Mouse (Mus musculus) hindbrain, embryonic 16.5 days (tissue): ENCODE measurements at regions not wholly inside any gene's neighbourhood (a gene's known extent, or its start where the extent isn't known, plus 50 kb on each side); places are given as distances from the start of the nearest gene placed in this dataset.

ENCODE experiments used
- ATAC-seq: fragments of 200-750 bp; cut with Nextera tagmentation; 2 replicates; pipeline ENCODE4 v1.8.0; 2017; ENCODE audit warnings: moderate TSS enrichment, moderate library complexity
- H3K27ac ChIP-seq: fragments of 300-500 bp; sonication (generic); 2 replicates; pipeline ENCODE4 v1.5.1; 2014; ENCODE audit warnings: low read depth, mild to moderate bottlenecking, control low read depth, low read length, moderate library complexity
- H3K27me3 ChIP-seq: fragments of 300-500 bp; sonication (generic); replicated peaks from 2 replicates; pipeline ENCODE4 v1.6.1; 2014; ENCODE audit warnings: low read length; ENCODE audit not compliant: control insufficient read depth, insufficient read depth
- H3K36me3 ChIP-seq: fragments of 300-500 bp; sonication (generic); 2 replicates; pipeline ENCODE4 v1.6.1; 2014; ENCODE audit warnings: mild to moderate bottlenecking, low read length, moderate library complexity, mixed read lengths; ENCODE audit not compliant: control insufficient read depth, insufficient read depth
- H3K4me1 ChIP-seq: fragments of 300-500 bp; sonication (generic); 2 replicates; pipeline ENCODE4 v1.6.1; 2014; ENCODE audit warnings: low read depth, low read length; ENCODE audit not compliant: control insufficient read depth, insufficient read depth
- H3K4me2 ChIP-seq: fragments of 300-500 bp; sonication (generic); 2 replicates; pipeline ENCODE4 v1.6.1; 2014; ENCODE audit warnings: mild to moderate bottlenecking, low read length, control low read depth, moderate library complexity
- H3K4me3 ChIP-seq: fragments of 300-500 bp; sonication (generic); 2 replicates; pipeline ENCODE4 v1.5.1; 2014; ENCODE audit warnings: mild to moderate bottlenecking, low read length, control low read depth, moderate library complexity
- H3K9ac ChIP-seq: fragments of 300-500 bp; sonication (generic); 2 replicates; pipeline ENCODE4 v1.6.1; 2014; ENCODE audit warnings: low read depth, mild to moderate bottlenecking, control low read depth, low read length, moderate library complexity
- H3K9me3 ChIP-seq: fragments of 300-500 bp; sonication (generic); 2 replicates; pipeline ENCODE4 v1.6.1; 2014; ENCODE audit warnings: mild to moderate bottlenecking, low read length, moderate library complexity; ENCODE audit not compliant: control insufficient read depth
- WGBS: fragments of 180-500 bp; shearing (Covaris S2); extraction: QIAGEN DNeasy Blood & Tissue Kit; methylation state at CpG from one replicate; pipeline ENCODE4 v1.1.7; 2014; 5-methylcytosine and 5-hydroxymethylcytosine counted together

DNA sequence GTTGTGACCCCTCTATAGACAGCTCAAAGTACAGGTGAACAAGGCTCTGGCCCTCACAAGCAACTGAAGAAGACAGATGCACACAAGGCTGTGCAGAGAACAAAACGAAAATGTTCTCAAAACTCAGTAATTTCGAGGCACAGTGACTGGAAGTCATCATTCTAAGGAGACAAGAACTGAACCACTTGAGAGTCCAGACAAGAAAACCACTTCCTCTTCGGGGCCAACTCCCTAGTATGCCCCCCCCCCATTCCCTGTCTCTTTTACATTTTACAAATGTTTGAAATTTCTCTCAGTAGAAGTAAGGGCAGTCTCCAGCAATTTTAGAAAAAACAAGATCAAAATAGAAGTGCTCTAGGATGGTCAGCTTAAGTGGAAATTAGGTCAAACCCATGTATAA is 184.0 kb downstream of the Sptssa start:
- Histone ChIP-seq H3K27me3 (no peaks in the 10 kb centered on the region), H3K4me2 (no peak overlapping the region), H3K36me3 (no peaks in the 10 kb centered on the region), H3K9me3 (no peaks in the 10 kb centered on the region), H3K4me1 (no peaks in the 10 kb centered on the region), H3K9ac (no peak overlapping the region), H3K27ac (no peak overlapping the region), H3K4me3 (no peak overlapping the region)
- 90% methylated on average over 3 of the region's 3 CpGs for WGBS
- ATAC-seq = no peak

- Histone ChIP-seq H3K27ac (no peak overlapping the region), H3K4me2 (no peak overlapping the region), H3K9me3 (no peaks in the 10 kb centered on the region), H3K27me3 (no peaks in the 10 kb centered on the region), H3K4me3 (no peak overlapping the region), H3K9ac (no peak overlapping the region), H3K4me1 (no peaks in the 10 kb centered on the region), H3K36me3 (no peaks in the 10 kb centered on the region)
- ATAC-seq = no peak
- 75% methylated on average over 2 of the region's 2 CpGs for WGBS
Measured at GRCm38 (mm10) chr12:54467635-54468034, 188.7 kb downstream of the Sptssa start.

GRCm38 (mm10) chr12:54463806-54464205 is 192.6 kb downstream of the Sptssa start:
- Histone ChIP-seq H3K9ac (no peak overlapping the region), H3K9me3 (no peaks in the 10 kb centered on the region), H3K4me1 (no peaks in the 10 kb centered on the region), H3K4me3 (no peak overlapping the region), H3K27me3 (no peaks in the 10 kb centered on the region), H3K27ac (no peak overlapping the region), H3K4me2 (no peak overlapping the region), H3K36me3 (no peaks in the 10 kb centered on the region)
- no peak for ATAC-seq
- 89% methylated on average over 7 of the region's 7 CpGs for WGBS

- no peaks in the 10 kb centered on the region for H3K9me3 ChIP-seq
- H3K4me2 ChIP-seq = no peak overlapping the region
- H3K27me3 ChIP-seq = no peaks in the 10 kb centered on the region
- 86% methylated on average over 3 of the region's 3 CpGs for WGBS
- H3K27ac ChIP-seq = no peak overlapping the region
- ATAC-seq = no peak
- no peaks in the 10 kb centered on the region for H3K4me1 ChIP-seq
- H3K4me3 ChIP-seq = no peak overlapping the region
- H3K36me3 ChIP-seq = no peaks in the 10 kb centered on the region
- no peak overlapping the region for H3K9ac ChIP-seq
Measured at GRCm38 (mm10) chr12:54461411-54461810, 195.0 kb downstream of the Sptssa start.

- Histone ChIP-seq H3K9ac (no peak overlapping the region), H3K27me3 (no peaks in the 10 kb centered on the region), H3K27ac (no peak overlapping the region), H3K4me1 (no peaks in the 10 kb centered on the region), H3K4me2 (no peak overlapping the region), H3K36me3 (no peaks in the 10 kb centered on the region), H3K9me3 (no peaks in the 10 kb centered on the region), H3K4me3 (no peak overlapping the region)
- WGBS = 73% methylated on average over 7 of the region's 7 CpGs
- no peak for ATAC-seq
Measured at GRCm38 (mm10) chr12:54460135-54460523, 196.2 kb downstream of the Sptssa start.

DNA sequence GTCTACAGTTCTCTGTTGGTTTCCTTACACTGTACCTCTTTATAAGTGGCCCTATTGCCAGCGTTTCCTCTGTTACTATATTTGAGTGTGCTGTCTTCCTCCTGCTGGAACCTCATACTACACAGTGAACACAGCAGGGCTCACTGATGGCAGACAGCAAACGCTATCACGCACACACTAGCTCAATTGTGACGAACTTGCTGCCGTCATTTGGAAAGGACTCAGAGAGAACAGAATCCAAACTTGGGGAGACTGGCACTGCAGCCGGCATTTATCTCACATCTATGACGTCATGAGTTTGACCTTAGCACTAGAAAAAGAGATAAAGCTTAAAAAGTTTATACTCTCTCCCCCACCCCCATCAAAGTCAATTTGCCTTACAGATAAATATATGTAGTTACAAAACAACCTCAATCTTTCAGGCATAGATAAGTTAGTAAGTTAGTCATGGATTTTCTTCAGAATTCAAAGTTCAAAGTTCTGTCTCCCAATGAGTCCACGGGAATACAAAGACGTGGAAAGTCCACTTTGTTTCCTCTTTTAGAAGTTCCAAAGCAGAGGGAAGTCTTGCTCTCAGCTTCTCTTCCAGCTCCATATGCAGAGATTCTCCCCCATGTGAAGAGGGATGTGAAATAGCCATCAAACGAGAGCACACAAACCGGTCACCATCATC is 196.8 kb downstream of the Sptssa start:
- Histone ChIP-seq H3K4me3 (no peak overlapping the region), H3K27ac (no peak overlapping the region), H3K4me1 (no peaks in the 10 kb centered on the region), H3K4me2 (no peak overlapping the region), H3K9me3 (no peaks in the 10 kb centered on the region), H3K27me3 (no peaks in the 10 kb centered on the region), H3K36me3 (no peaks in the 10 kb centered on the region), H3K9ac (no peak overlapping the region)
- no peak for ATAC-seq
- 79% methylated on average over 11 of the region's 11 CpGs for WGBS

GRCm38 (mm10) chr12:54456731-54457130 is 199.6 kb downstream of the Sptssa start:
- Histone ChIP-seq H3K9ac (no peak overlapping the region), H3K4me2 (no peak overlapping the region), H3K27me3 (no peaks in the 10 kb centered on the region), H3K4me3 (no peak overlapping the region), H3K9me3 (no peaks in the 10 kb centered on the region), H3K4me1 (no peaks in the 10 kb centered on the region), H3K36me3 (no peaks in the 10 kb centered on the region), H3K27ac (no peak overlapping the region)
- ATAC-seq = no peak
- 87% methylated on average over 8 of the region's 8 CpGs for WGBS

- ATAC-seq = no peak
- Histone ChIP-seq H3K9me3 (no peaks in the 10 kb centered on the region), H3K27ac (no peak overlapping the region), H3K36me3 (no peaks in the 10 kb centered on the region), H3K4me1 (no peaks in the 10 kb centered on the region), H3K4me3 (no peak overlapping the region), H3K9ac (no peak overlapping the region), H3K27me3 (no peaks in the 10 kb centered on the region), H3K4me2 (no peak overlapping the region)
- WGBS = 85% methylated on average over 10 of the region's 10 CpGs
Measured at GRCm38 (mm10) chr12:54454606-54455005, 201.8 kb downstream of the Sptssa start.

GRCm38 (mm10) chr12:54453343-54453742 is 203.0 kb downstream of the Sptssa start:
- Histone ChIP-seq H3K9me3 (no peaks in the 10 kb centered on the region), H3K27me3 (no peaks in the 10 kb centered on the region), H3K4me1 (no peaks in the 10 kb centered on the region), H3K27ac (no peak overlapping the region), H3K4me2 (no peak overlapping the region), H3K9ac (no peak overlapping the region), H3K36me3 (no peaks in the 10 kb centered on the region), H3K4me3 (no peak overlapping the region)
- WGBS = 80% methylated on average over 4 of the region's 4 CpGs
- no peak for ATAC-seq

DNA sequence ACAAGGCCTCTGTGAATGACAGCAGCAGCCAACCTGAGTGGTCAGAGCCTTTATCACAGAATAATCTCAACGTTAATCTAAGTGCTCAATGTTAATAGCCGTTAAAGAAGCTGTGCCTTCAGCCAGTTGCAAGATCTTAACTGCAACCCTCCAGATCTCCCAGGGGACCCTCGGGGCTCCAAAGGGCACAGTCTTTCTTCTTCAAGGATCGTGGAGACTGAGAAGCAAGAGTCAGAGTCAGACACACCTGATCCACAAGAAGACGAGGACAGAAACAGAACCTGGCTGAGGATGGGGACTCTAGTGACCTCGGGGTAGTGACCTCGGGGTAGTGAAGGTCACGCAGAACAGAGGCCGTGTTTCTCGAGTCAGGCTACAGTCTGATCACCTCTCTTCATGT is 206.0 kb downstream of the Sptssa start:
- H3K27ac ChIP-seq = no peak overlapping the region
- H3K4me3 ChIP-seq = no peak overlapping the region
- H3K4me2 ChIP-seq = no peak overlapping the region
- 76% methylated on average over 10 of the region's 10 CpGs for WGBS
- no peaks in the 10 kb centered on the region for H3K27me3 ChIP-seq
- H3K4me1 ChIP-seq = no peaks in the 10 kb centered on the region
- H3K9me3 ChIP-seq = no peaks in the 10 kb centered on the region
- H3K9ac ChIP-seq = no peak overlapping the region
- no peak for ATAC-seq
- H3K36me3 ChIP-seq = no peaks in the 10 kb centered on the region
